Mouse (Mus musculus): Measurements from ENCODE around the gene Srpx2.

GRCm38 (mm10) chrX:133914219-133914618 lies 6.0 kb downstream of the Srpx2 start:
- TF ChIP-seq CTCF (IDR thresholded peaks at IDR 0.05; ENCODE audit: extremely low read depth, insufficient read depth, insufficient read length, insufficient replicate concordance) (no peak), POLR2A (IDR thresholded peaks at IDR 0.05; ENCODE audit: low read depth, low read length) (no peak)
